Mouse (Mus musculus) olfactory bulb, adult 2 months (tissue): Measurements from ENCODE around the gene Cse1l. TPM values are rescaled to one million over a fixed set of nuclear protein-coding genes. Genes with fewer than 3 reads are reported as not detected.

Source experiments
- H3K27ac ChIP-seq: fragments of 200-500 bp; 2 replicates; pipeline ENCODE4 v1.5.1; 2012; ENCODE audit warnings: low read depth, low read length; ENCODE audit not compliant: insufficient read depth
- H3K4me1 ChIP-seq: fragments of 200-500 bp; 2 replicates; pipeline ENCODE4 v1.6.1; 2012; ENCODE audit warnings: low read length; ENCODE audit not compliant: control insufficient read depth, insufficient read depth
- H3K4me3 ChIP-seq: fragments of 200-500 bp; 2 replicates; pipeline ENCODE4 v1.5.1; 2012; ENCODE audit warnings: mild to moderate bottlenecking, low read depth, low read length, moderate library complexity; ENCODE audit not compliant: insufficient read depth
- CTCF ChIP-seq: fragments of 200-500 bp; IDR thresholded peaks from 2 replicates; pipeline ENCODE4 v1.5.1; 2012; ENCODE audit warnings: low read depth, mild to moderate bottlenecking, low read length, moderate library complexity; ENCODE audit not compliant: insufficient read depth
- POLR2A ChIP-seq: fragments of 200-500 bp; IDR thresholded peaks from 2 replicates; pipeline ENCODE4 v1.6.1; 2012; ENCODE audit warnings: mild to moderate bottlenecking, low read depth, low read length, moderate library complexity; ENCODE audit not compliant: insufficient read depth
- WGBS: fragments of 180-500 bp; shearing (Covaris S2); methylation state at CpG from one replicate; pipeline ENCODE4 v1.1.7; 2018; 5-methylcytosine and 5-hydroxymethylcytosine counted together
- polyA plus RNA-seq: library from polyadenylated mRNA; stranded (reverse); fragments of >200 nt; gene quantifications from 2 replicates; pipeline ENCODE4 v1.2.4, GENCODE M21; 2012; ENCODE audit warnings: low replicate concordance; ENCODE audit not compliant: missing spikeins, insufficient read depth, insufficient read length

Gene Cse1l
- polyA plus RNA-seq, 1 experiment = not detected

DNA sequence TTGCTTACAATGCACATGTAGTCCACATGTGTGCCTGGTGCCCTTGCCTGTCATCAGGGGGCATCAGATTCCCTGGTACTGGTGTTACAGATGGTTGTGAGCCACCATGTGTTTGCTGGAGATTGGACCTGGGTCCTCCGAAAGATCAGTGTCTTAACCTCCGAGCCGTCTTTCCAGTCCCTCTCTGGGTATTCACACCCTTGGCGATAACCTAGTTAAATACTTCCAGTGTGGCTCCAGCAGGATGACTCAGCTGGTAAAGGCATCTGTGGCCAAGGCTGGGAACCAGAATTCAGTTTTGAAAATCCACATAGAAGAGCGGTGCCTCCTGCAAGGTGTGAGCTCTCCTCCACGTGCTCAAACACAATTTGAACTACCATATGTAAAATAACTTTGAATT lies 28.1 kb downstream of the Cse1l start:
- 72% methylated on average over 6 of the region's 6 CpGs for WGBS

DNA sequence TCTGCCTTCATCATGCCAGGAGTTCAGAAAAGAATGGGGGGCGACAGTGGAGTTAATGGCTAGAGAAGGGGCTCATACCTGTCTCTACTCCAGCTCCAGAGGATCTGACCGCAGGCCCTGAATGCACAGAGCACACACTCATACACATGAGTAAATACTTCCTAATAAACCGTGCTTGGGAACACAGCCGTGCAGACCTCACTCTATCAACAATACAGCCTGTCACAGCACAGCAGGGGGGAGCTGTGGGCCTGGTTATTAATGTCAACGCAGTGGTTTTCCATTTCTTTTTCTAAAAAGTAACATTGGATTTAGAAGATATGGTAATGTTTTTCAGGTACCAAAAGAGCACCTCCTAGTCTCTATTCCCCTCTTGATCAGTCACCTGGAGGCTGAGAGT lies 28.6 kb downstream of the Cse1l start:
- TF ChIP-seq POLR2A (no peak), CTCF (no peak)

More for the DNA sequence above, 28.1 kb downstream of the Cse1l start:
- peaks cover 4% of the 10 kb centered on the region for H3K4me1 ChIP-seq
- no peak overlapping the region for H3K27ac ChIP-seq
- TF ChIP-seq CTCF = no peak
- no peak for TF ChIP-seq POLR2A
- H3K4me3 ChIP-seq = no peak overlapping the region

DNA sequence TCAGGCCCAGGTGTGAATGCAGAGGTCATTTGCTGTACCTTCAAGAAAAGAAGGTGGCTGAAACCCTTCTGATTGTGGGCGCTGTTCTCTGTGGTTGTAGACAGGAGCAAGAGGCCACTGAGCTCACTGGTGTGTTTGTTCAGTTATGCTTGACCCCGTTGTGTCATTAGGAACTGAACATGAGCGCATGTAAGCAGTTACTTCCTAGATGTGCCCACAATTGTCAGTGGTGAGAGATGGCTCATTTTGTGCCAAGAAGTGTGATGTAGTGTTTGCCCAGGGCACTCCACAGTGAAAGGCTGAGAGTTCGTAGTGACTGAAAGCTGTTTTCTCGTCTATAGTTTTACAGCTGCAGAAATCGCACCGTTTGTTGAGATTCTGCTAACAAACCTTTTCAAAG lies 29.7 kb downstream of the Cse1l start:
- 83% methylated on average over 7 of the region's 7 CpGs for WGBS
- Histone ChIP-seq H3K4me3 (no peak overlapping the region), H3K27ac (no peak overlapping the region)

More for the DNA sequence above, 28.6 kb downstream of the Cse1l start:
- 39% methylated on average over 5 of the region's 5 CpGs for WGBS
- no peak overlapping the region for H3K4me3 ChIP-seq
- H3K4me1 ChIP-seq = peaks cover 4% of the 10 kb centered on the region
- H3K27ac ChIP-seq = no peak overlapping the region

DNA sequence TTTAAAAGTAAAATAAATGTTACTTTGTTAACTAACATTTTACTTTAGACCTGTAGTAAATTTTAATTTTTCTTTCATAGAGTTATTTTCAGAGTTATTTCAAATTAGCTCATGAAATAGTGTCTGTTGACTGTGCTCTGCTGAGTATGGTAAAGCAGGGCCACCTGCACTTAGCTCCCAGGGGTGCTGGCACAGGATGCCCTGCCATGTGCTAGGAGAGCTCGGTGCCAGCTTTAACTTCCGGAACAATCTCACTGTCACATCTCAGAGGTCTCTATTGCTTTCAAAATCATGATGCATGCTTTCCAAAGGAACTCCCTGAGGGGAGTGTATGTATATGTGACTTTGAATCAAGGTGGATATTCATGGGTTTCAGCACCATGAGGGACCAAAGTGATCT lies 30.3 kb downstream of the Cse1l start:
- Histone ChIP-seq H3K4me1 (peaks cover 6% of the 10 kb centered on the region), H3K27ac (no peak overlapping the region), H3K4me3 (no peak overlapping the region)
- no peak for TF ChIP-seq CTCF
- no peak for TF ChIP-seq POLR2A
- 47% methylated on average over 2 of the region's 2 CpGs for WGBS

More for the DNA sequence above, 29.7 kb downstream of the Cse1l start:
- peaks cover 5% of the 10 kb centered on the region for H3K4me1 ChIP-seq
- TF ChIP-seq CTCF = no peak
- TF ChIP-seq POLR2A = no peak

DNA sequence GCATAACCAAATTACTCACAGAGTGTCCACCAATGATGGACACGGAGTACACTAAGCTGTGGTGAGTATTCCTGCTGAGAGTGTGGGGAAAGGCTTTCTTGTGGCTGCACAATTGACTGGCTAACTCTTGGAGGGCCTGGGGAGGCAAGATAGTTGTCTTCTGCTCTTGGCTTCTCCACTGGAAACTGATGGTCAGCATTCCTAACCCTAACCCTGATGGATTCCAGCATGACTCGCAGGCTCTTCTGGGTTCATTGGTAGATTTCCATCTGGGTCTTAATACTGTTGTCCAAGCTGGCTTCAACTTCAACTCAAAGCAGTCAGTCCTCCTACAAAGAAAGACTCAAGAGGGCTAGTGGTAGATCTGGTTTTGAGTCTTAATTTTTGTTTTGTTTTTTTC lies 37.3 kb downstream of the Cse1l start:
- H3K4me3 ChIP-seq = no peak overlapping the region
- WGBS = 84% methylated on average over 2 of the region's 2 CpGs
- TF ChIP-seq CTCF = no peak
- TF ChIP-seq POLR2A = no peak
- 0 out of 2 replicates have a peak, but pooled peaks cover 2% of the 10 kb centered on the region for H3K4me1 ChIP-seq
- H3K27ac ChIP-seq = no peak overlapping the region

DNA sequence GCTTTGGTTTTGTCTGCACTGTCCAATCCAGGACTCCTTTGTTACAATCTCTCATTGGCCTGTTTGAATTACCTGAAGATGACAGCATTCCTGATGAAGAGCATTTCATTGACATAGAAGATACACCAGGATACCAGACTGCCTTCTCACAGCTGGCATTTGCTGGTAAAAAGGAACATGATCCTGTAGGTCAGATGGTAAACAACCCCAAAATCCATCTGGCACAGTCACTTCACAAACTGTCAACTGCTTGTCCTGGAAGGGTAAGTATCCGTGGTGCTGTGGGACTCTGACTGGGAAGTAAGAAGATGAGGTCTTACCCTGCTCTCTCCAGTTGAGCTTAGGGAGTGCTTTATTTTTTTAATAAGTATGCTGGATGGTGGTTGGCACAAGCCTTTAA lies 38.5 kb downstream of the Cse1l start:
- TF ChIP-seq CTCF (no peak), POLR2A (no peak)
- H3K27ac ChIP-seq = no peak overlapping the region
- WGBS = 88% methylated on average over 1 of the region's 1 CpGs
- H3K4me3 ChIP-seq = no peak overlapping the region
- H3K4me1 ChIP-seq = 0 out of 2 replicates have a peak, but pooled peaks cover 2% of the 10 kb centered on the region

DNA sequence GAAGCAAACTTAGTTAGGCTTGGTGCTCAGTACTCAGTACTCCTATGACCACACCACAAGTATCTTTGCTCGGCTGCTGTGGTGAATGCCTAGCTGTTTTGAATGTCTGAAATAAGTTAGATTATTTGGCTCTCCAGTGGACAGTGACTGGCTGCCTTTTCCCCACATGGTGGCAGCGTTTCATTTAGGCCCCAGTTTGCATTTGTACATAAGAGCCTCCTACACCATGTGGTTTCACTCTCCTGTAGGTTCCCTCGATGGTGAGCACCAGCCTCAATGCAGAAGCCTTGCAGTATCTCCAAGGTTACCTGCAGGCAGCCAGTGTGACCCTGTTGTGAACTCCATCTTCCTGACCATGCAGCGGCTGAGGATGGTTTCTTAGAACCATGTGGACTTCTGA lies 39.6 kb downstream of the Cse1l start:
- TF ChIP-seq POLR2A = no peak
- TF ChIP-seq CTCF = no peak
- 48% methylated on average over 4 of the region's 4 CpGs for WGBS
- Histone ChIP-seq H3K4me3 (no peak overlapping the region), H3K27ac (no peak overlapping the region), H3K4me1 (0 out of 2 replicates have a peak, but pooled peaks cover 2% of the 10 kb centered on the region)

DNA sequence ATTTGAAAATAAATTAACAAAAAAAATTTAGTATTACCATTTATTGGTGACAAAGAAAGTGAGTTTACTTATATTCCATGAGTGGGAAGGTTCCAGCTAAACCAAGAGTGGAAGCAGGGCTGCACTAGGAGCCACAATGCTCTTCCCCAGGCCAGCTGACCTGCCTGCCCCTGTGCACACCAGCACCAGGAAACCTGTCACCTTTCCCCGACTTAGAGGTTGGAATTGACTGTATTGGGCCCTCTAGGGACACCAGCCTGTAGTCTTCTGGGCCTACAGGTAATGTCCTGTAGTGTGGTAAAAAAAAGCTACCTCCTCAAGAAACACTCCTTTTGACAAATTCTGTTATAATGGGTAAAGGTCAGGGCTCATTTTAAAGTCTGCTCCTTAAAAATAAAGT lies 42.4 kb downstream of the Cse1l start:
- Histone ChIP-seq H3K4me1 (no peaks in the 10 kb centered on the region), H3K27ac (no peak overlapping the region), H3K4me3 (no peak overlapping the region)
- TF ChIP-seq CTCF = no peak
- TF ChIP-seq POLR2A = no peak
- 67% methylated on average over 1 of the region's 1 CpGs for WGBS

DNA sequence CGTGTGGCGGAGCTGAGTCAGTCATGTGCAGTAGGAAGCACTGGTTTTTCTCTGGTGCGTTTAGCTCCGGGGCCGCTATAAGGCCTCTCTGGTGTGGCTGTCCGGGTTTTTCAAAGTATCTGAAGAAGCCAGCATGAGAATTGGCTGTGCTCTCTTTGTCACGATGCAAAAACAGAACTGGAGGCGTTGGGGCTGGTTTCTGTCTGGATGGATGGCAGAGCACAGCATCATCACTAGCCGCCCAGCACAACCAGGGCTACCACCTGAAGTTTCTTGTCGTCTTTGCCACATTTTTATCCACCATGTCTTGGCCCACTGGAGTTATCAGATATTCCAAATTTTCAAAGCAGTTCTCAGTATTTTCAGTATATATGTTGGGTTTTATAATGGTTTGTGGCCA lies 43.1 kb downstream of the Cse1l start:
- Histone ChIP-seq H3K4me1 (no peaks in the 10 kb centered on the region), H3K27ac (no peak overlapping the region), H3K4me3 (no peak overlapping the region)
- 65% methylated on average over 10 of the region's 10 CpGs for WGBS
- TF ChIP-seq POLR2A = no peak
- TF ChIP-seq CTCF = no peak

DNA sequence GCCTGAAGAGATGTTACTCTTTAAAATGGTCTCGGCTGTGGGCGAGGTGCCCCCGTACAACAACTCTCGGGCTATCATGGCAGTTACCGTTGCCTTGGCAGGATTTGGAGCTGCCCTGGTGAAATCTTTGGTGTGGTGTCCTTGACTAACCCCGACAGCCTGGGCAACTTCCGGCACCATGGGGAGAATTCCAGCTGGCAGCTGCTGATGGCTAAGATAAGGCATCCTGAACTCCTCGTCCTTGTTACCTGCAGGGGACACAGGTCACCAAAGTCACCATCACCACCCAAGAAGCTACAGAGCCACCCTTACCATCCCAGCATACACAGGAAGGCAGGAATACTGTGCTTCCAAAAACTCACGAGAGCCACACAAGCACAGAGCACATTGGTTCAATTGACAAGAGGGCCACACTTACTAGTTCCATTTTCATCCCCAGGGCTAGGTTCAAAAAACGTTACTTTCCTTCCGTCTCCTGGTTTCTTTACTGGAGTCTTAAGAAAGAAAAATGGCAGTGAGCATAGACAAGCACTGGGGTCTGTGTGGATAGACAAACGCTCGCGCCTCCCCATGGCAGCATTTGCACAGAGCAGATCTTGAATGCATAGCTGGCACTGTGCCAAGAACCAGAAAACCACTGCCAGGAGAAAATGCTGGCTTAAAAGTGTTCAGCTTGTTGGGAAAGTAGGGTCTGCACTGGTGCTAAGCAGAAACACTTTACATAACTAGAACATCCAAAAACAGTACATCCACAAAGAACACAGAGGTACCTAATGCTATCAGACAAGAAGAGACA lies 45.2 kb downstream of the Cse1l start:
- Histone ChIP-seq H3K4me3 (no peak overlapping the region), H3K4me1 (no peaks in the 10 kb centered on the region), H3K27ac (no peak overlapping the region)
- TF ChIP-seq POLR2A = no peak
- no peak for TF ChIP-seq CTCF
- WGBS = 49% methylated on average over 14 of the region's 14 CpGs
